Mouse (Mus musculus) macrophage (primary cell): Measurements from ENCODE around the gene Wdfy3. TPM values are rescaled to one million over a fixed set of nuclear protein-coding genes. Genes with fewer than 3 reads are reported as not detected.
A peak's percentile ranks its signal among the peaks of the same experiment; 100 is the strongest.
"Not testable (repeated sequence)": the region's sequence is repeated elsewhere in the genome, so short reads cannot be mapped to it uniquely, and the experiment has no call there.

Source experiments
- H3K27ac ChIP-seq: fragments of 350-480 bp; formaldehyde crosslinking; 2 replicates; pipeline ENCODE4 v1.9.0; 2021
- H3K36me3 ChIP-seq: fragments of 350-480 bp; formaldehyde crosslinking; 2 replicates; pipeline ENCODE4 v1.9.0; 2021; ENCODE audit errors: inconsistent target
- H3K4me3 ChIP-seq: fragments of 350-480 bp; formaldehyde crosslinking; 2 replicates; pipeline ENCODE4 v1.9.0; 2021; ENCODE audit errors: inconsistent target
- H3K79me2 ChIP-seq: fragments of 350-480 bp; formaldehyde crosslinking; 2 replicates; pipeline ENCODE4 v1.9.0; 2021; ENCODE audit errors: inconsistent target
- WGBS: methylation state at CpG from one replicate; pipeline ENCODE4 v1.1.7; 2026; ENCODE audit warnings: inconsistent platforms; ENCODE audit not compliant: missing documents; 5-methylcytosine and 5-hydroxymethylcytosine counted together
- polyA plus RNA-seq: library from polyadenylated mRNA; stranded (reverse); fragments of 250-400 nt; gene quantifications from 3 replicates; pipeline ENCODE4 v1.2.4, GENCODE M21; 2018; ENCODE audit warnings: inconsistent platforms
- total RNA-seq, 78 experiments: library from RNA; depleted of rRNA; stranded (reverse); fragments of 250-400 nt; gene quantifications; 1 replicate in 9 of 78; 2 replicates in 24 of 78; 3 replicates in 43 of 78; 4 replicates in 2 of 78; pipeline ENCODE4 v1.2.4; 2018; ENCODE audit warnings: inconsistent platforms in 56 of 78

Gene Wdfy3
- 100 to 1,000 TPM; 154 to 501 (median 335) TPM for total RNA-seq (2018; cell fraction: chromatin; rRNA removed)
- total RNA-seq (2018; cell fraction: cytosol; rRNA removed): 10 to 100 TPM; 33.2 to 88.4 (median 66.0) TPM
- 100 to 1,000 TPM in 25 of 26 experiments, 10 to 100 TPM in 1; 87.8 to 329 (median 181) TPM for total RNA-seq (2018; cell fraction: nucleus; rRNA removed)
- 31.1 to 45.6 TPM (median 42.4 TPM) in 3 replicates for polyA plus RNA-seq

DNA sequence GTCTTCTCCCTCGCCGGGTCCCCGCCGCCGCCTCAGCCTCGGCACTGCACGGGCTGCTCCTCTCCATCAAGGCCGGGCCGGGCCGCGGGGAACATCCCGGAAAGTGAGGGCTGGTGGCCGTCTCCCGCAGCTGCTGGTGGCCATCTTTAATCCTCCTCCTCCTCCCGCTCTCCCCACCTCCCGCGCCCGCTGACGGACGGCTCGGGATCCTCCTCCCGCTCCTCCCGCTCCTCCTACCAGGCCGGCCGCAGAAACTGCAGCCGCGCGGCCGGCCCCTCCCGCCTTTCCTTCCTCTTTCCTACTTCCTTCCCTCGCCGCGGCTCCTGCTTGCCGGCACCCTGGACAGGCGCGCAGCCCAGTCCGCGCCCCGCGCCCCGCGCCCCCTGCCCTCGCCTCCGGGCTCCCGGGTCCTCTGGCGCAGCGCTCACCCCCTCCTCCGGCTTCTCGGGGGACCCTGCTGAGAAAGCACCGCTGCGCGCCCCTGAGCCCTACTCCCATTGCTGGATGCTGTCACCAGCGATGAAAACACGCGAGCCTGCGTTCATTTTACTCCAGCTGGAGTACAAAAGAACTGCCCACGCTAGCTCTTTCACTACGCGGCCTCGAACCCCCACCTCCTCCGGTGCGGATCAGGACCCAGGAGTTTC is at the start of gene Wdfy3:
TSS of gene Wdfy3 (minus strand) at position 155 of the 647 bp plus-strand sequence.
- Histone ChIP-seq H3K27ac (peak within 1 kb of the TSS; percentile 100), H3K4me3 (peak within 1 kb of the TSS; percentile 65), H3K36me3 (no peaks in the 10 kb centered on the region), H3K79me2 (peaks cover 42% of the 10 kb centered on the region)
- WGBS: under 1% methylated on average over 55 of the region's 62 CpGs

DNA sequence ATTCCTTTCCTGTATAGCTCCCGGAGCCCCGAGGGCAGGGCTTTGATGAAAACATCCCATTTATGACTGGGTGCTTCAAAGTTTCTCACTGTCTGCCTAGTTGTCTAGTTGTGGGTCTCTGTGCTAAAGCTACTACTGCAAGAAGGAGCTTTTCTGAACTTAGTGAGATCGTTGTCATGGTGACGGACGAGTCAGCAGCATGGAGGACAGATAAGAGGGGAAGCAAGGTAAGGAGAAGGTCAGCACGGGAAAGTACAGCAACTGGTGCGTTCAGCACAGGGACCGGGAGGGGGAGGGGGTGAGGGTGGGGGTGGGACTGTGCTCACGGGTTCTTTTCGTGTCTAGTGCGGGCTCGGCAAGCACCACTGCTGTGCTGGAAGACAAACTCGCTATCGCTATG is 43.3 kb upstream of the Wdfy3 start:
- 69% methylated on average over 14 of the region's 14 CpGs for WGBS

DNA sequence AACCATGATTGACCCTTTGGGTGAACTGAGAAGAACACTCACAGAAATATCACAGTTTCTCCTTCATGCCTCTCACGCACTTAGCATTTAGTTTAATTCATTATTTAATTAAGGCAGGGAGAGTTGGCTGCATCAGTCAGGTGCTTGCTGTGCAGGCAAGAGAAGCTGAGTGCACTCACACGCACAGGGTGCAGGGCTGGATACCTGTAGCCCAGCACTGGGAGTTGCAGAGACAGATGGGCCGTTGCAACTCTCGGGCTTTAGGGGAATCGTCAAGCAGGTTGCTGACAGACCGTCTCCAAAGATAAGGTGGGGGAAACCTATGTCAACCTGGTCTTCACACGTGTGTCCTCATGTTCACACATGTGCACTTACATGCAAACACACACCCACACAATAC is 42.3 kb upstream of the Wdfy3 start:
- WGBS: 94% methylated on average over 7 of the region's 7 CpGs
- Histone ChIP-seq H3K27ac (no peak overlapping the region), H3K36me3 (no peaks in the 10 kb centered on the region), H3K4me3 (no peak overlapping the region), H3K79me2 (no peaks in the 10 kb centered on the region)

More for the DNA sequence above, 43.3 kb upstream of the Wdfy3 start:
- Histone ChIP-seq H3K79me2 (no peaks in the 10 kb centered on the region), H3K27ac (no peak overlapping the region), H3K4me3 (no peak overlapping the region), H3K36me3 (no peaks in the 10 kb centered on the region)

DNA sequence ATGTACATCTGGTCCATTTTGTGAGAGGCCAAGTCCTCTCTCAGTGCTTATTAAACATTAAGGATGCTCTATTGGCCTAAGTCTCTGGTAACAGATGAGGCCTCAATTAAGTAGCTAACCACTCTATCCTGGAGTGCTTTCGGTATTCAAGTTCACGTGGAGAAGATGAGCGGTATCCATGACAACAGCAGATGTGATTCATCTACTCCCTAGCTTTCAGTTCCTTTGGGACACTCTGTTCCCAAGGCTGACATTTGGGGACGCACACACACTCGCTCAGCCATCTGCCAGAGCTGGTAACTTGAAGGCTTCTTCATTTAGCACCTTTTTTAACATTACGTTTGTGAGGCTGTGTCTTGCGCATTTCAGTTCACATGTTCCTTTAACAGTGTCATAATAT is 40.3 kb upstream of the Wdfy3 start:
- no peaks in the 10 kb centered on the region for H3K36me3 ChIP-seq
- H3K79me2 ChIP-seq: no peaks in the 10 kb centered on the region
- no peak overlapping the region for H3K4me3 ChIP-seq
- 94% methylated on average over 7 of the region's 7 CpGs for WGBS
- H3K27ac ChIP-seq: no peak overlapping the region

DNA sequence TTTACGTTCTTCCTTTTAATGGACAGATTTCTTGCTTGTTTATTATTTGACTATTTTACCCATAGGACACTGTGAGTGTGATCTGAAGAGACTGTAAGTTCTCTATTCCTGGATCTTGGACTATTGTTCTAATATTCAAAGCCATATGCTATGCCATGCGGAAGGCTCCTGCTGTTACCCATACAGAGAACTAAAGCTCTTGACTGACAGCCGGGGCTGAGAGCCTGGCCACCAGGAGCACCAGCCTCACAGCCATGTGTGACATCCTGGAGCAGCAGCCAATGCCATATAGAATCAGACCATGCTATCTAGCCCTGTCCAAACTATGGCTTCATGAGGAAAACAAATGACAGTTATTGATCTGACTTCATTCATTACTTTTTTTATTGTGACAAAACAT is 36.2 kb upstream of the Wdfy3 start:
- no peak overlapping the region for H3K4me3 ChIP-seq
- H3K36me3 ChIP-seq: no peaks in the 10 kb centered on the region
- H3K27ac ChIP-seq: no peak overlapping the region
- 84% methylated on average over 3 of the region's 3 CpGs for WGBS
- no peaks in the 10 kb centered on the region for H3K79me2 ChIP-seq

DNA sequence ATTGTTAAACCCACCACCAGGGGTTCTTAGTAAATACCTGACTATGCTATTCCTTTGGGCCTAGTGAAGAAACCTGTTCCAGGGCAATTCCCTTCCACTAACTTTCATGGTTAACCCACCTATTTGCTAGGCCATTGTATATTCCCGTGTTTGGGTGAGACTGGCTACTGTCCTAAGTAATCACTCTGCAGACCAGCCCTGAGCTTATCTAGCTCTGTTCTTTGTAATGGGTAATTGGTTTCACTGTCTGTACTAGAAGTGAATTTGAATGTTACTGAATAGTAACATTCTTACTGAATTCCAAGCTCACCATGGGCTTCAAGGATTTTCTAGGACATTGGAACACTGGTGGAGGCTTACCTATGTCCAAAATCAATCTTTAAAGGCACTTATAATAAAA is 32.1 kb upstream of the Wdfy3 start:
- not testable (repeated sequence) for H3K4me3 ChIP-seq, H3K27ac ChIP-seq, H3K36me3 ChIP-seq, H3K79me2 ChIP-seq
- 100% methylated on average over 1 of the region's 1 CpGs for WGBS

DNA sequence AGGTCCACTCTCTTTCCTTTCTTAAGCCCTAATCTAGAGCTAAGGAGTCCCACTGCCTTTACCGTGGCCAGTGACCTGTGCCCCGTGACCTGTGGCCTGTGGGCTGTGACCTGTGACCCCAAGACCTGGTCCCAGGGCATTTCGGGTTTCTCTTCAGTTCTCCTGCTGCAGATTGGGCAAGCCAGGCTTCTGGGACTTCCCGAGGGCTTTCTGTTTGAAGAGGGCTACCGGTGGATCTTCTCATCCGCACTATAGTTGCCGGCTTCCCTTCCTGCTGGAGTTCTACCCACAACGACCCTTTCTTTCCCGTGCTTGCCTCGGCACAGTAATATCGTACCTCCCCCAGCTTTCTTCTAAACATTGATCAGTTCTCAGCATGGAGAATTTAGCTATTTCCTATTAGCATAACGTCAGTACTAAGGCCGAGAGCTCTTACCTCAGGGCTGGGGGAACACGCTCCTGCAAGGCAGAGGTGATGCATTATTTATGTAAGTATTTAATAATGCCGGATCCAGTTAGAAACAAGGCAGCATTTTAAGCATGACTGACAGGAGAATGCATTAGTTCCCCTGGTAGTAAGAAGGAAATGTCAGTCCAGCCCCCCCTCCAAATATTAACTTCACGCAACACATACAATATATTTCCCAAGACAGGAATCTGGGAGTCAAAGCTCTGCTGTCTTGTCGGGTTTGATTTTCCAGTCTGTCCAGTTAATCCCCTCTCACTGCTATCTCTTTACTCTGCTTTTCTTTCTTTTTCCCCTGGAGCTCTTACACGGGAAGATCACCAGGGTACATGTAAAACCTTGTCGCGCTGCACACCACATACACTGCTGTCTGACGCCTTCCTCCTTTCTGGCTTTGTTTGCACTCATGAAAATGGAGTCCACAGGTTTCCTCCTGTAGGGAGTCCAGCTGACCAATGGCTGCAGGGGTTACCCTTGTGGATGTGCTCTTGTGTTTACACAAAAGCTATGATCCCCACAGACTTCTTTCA is 30.8 kb upstream of the Wdfy3 start:
- Histone ChIP-seq H3K36me3 (no peaks in the 10 kb centered on the region), H3K4me3 (no peak overlapping the region), H3K27ac (no peak overlapping the region), H3K79me2 (no peaks in the 10 kb centered on the region)
- WGBS: 90% methylated on average over 21 of the region's 21 CpGs

DNA sequence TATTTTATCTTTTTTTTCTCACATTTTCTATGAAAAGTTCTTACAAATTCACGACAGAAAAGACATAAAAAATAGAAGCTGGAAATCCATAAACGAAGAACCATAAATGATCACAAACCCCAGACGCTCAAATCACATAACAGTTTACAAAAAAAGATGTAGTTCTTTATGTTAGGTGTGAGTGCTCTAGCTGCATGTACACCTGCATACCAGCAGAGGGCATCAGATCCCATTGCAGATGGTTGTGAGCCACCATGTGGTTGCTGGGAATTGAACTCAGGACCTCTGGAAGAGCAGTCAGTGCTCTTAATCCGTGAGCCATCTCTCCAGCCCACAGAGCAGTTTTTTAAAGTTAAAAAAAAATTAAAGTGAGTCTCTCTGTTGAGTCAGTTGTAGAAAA is 25.9 kb upstream of the Wdfy3 start:
- Histone ChIP-seq H3K27ac (no peak overlapping the region), H3K36me3 (no peaks in the 10 kb centered on the region), H3K79me2 (no peaks in the 10 kb centered on the region), H3K4me3 (no peak overlapping the region)
- 87% methylated on average over 4 of the region's 4 CpGs for WGBS

DNA sequence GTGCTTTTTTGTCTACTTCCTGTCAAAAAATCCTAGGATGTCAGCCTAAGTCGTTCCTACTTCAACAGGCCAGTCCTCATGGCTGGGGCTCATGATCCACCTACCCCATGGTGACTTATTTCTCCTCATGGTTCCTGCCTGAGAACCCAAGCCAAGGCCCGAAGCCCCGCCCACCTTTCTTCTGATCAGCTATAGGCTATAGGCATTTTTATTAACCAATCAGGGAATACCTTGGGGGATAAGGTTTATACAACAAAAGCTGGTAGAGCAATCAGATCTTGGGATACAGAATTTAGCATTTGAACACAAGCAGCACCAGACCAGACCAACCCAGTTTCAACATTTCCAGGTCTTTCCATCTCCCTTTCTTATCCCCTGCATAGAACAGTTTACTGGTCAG is 21.0 kb upstream of the Wdfy3 start:
- no peak overlapping the region for H3K27ac ChIP-seq
- WGBS: 70% methylated on average over 3 of the region's 3 CpGs
- no peak overlapping the region for H3K4me3 ChIP-seq
- H3K36me3 ChIP-seq: no peaks in the 10 kb centered on the region
- no peaks in the 10 kb centered on the region for H3K79me2 ChIP-seq

DNA sequence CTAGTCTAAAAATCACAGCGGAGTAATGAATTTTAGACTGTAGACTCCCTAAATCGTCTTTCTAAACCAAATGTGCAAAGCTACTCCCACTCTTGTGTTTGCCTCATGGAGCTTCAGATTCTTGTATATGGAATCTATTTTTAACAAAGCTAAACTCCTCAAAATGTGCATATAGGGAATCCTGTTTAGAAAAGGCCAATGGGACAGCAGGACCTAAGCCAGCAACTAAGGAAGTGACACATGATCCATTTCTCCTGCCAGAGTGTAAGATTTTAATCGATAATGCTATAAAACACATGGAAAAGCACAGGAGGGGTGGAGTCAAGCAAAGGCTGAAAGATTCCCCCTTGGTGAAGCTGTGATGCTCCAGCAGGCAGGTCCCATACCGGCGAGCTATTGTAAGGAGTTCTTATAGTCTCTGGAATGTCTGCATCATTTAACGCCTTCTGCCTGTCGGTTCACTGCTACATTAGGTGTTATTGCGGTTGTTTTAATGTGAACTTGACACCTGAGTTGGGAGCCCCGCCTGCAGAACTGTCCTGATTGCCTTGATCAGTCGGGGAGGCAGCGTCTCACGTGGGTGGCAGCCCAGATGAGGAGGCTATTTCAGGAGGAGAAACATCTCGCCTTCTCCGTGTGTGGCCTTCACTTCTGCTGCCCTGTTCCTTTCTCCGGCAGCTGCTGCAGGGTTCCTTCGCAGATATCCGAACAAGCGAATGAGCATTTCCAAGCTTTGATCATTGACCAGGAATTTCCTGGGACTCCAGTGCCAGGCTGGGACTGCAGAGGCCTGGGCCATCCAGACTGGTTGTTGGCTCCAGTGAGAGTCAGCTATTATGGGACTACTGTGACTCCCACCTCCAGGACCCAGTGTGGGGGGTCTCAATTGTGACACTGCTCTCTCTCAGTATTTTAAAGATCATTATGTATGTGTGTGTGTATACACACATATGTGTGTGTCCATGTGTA is 15.3 kb upstream of the Wdfy3 start:
- Histone ChIP-seq H3K27ac (no peak overlapping the region), H3K4me3 (no peak overlapping the region), H3K79me2 (no peaks in the 10 kb centered on the region), H3K36me3 (no peaks in the 10 kb centered on the region)
- 66% methylated on average over 18 of the region's 18 CpGs for WGBS

DNA sequence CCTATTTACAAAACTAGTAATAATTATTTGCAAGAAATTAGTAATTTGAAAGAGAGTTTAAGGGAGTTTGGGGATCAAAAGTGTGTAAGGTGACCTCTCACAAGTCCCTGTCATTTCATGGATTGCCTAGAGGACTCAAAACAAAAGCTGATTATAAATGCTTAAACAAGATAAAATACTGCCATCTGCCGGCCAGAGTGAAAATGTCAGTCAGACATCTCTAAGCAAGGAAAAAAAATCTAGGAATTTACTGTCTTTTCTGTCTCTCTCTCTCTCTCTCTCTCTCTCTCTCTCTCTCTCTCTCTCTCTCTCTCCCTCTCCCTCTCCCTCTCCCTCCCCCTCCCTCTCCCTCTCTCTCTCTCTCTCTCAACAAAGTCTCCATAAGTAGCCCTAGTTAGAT is 4.4 kb upstream of the Wdfy3 start:
- H3K36me3 ChIP-seq: no peaks in the 10 kb centered on the region
- 0% methylated on average over 1 of the region's 1 CpGs for WGBS
- no peaks in the 10 kb centered on the region for H3K79me2 ChIP-seq
- no peak overlapping the region for H3K27ac ChIP-seq
- H3K4me3 ChIP-seq: no peak overlapping the region

DNA sequence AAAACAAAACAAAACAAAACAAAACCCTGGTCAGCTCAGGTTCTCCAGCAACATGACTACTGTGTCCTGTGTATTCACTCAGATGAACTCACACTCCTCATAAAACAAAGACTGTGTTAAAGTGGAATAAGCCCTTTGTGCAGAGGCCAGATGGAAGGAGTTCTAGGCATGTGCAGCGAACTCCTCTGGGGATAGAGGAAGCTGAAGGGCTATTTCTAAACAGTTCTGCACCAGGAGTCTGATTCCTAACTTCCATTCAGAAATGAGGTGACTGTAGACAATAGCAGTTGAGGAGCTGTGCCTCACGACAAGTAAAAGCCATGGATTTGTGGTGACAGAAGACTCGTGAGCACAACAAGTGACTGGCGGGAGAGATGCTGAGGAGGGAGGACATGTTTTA is 2.3 kb upstream of the Wdfy3 start:
- peak overlapping the region; percentile 100 for H3K27ac ChIP-seq
- 89% methylated on average over 4 of the region's 4 CpGs for WGBS
- no peak overlapping the region for H3K4me3 ChIP-seq
- H3K36me3 ChIP-seq: no peaks in the 10 kb centered on the region
- peaks cover 20% of the 10 kb centered on the region for H3K79me2 ChIP-seq

DNA sequence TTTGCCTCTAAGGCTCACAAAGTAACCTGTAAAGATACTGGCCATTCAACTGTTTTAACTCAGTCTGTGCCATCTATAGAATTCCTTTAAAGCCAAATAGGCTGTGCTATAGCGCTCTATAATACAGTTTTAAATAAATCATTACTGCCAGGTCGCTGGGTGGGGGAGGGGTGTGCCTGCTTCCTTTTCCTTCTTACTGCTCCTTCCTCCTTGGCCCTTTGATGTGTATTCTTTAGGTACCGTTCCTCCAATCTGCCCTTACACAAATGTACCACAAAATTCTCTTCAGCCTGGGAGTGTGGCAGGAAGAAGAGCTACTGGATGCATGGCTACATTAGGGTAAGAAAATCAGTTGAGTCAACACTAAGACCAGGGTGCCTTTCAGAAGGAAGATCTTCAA is 1.5 kb upstream of the Wdfy3 start:
- Histone ChIP-seq H3K4me3 (peak overlapping the region; percentile 40), H3K79me2 (peaks cover 28% of the 10 kb centered on the region), H3K27ac (peak overlapping the region; percentile 100), H3K36me3 (no peaks in the 10 kb centered on the region)
- 43% methylated on average over 3 of the region's 3 CpGs for WGBS

DNA sequence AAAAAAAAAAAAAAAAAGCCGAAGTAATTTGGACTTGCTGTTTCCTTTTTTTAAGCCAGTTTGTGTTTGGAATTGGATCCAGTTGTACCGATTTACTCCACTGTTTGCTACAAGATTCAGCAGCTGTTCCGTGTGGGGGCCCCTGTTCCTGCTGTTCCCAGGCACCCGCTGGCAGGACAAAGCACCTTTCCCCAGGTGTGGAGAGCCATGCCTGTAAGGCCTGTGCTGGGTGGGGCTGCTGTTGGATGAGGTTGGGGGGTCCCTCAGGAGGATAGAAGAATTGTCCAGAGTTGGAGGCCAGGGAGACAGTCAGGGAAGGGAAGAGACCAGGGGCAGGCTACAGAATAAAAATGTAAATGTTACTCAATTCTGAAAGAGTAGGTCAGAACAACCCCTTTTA is 1.1 kb upstream of the Wdfy3 start:
- peak overlapping the region; percentile 100 for H3K27ac ChIP-seq
- H3K4me3 ChIP-seq: peak overlapping the region; percentile 40
- 26% methylated on average over 4 of the region's 4 CpGs for WGBS
- no peaks in the 10 kb centered on the region for H3K36me3 ChIP-seq
- H3K79me2 ChIP-seq: peaks cover 33% of the 10 kb centered on the region
